Mouse (Mus musculus): ENCODE measurements around the gene Ptprk. TPM values are rescaled to one million over a fixed set of nuclear protein-coding genes. Genes with fewer than 3 reads are reported as not detected.

Gene Ptprk
- total and polyA plus RNA-seq, 3 experiments, result 0.02 to 2.4 (median 0.49) TPM

DNA sequence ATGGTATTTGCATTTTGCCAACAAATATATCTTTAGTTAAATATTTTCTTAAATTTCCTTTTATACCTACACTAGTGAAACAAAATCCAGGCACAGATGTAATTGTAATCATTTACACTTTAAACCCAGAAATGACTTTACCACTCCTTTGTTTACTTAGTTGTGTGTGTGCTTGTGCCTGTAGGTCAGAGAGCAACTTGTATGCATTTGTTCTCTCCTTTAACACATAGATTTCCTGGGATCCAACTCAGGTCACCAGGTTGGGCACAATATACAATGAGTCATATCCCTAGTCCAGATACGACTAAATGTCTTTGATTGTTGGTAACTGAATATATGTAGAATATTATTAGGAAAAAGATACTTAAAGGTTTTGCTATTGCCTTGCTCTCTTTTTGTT, 153.6 kb downstream of the Ptprk start:
- TF ChIP-seq GATA1 (IDR thresholded peaks at IDR 0.05; ENCODE audit: borderline replicate concordance, low read length) (no peak), GATA2 (IDR thresholded peaks at IDR 0.05; ENCODE audit: borderline replicate concordance, low read depth, low read length) (no peak), TAL1 (conservative IDR thresholded peaks at IDR 0.05; ENCODE audit: low read depth, low read length) (no peak), CTCF (IDR thresholded peaks at IDR 0.05; ENCODE audit: low read depth, low read length) (no peak), POLR2AphosphoS5 (IDR thresholded peaks at IDR 0.05; ENCODE audit: insufficient replicate concordance, low read depth, low read length) (no peak)
- H3K4me3 ChIP-seq (ENCODE audit: low read depth, low read length), result no peak overlapping the region
- no peak for DNase-seq (ENCODE audit: low spot score)
- ATAC-seq (ENCODE audit: extremely low read depth, insufficient number of reproducible peaks, low FRiP score, poor library complexity, severe bottlenecking), result no peak
- H3K27me3 ChIP-seq (ENCODE audit: insufficient read depth, low read length), result no peaks in the 10 kb centered on the region
- no peaks in the 10 kb centered on the region for H3K4me1 ChIP-seq (ENCODE audit: insufficient read depth, low read depth, low read length)
- no peaks in the 10 kb centered on the region for H3K9me3 ChIP-seq (replicated peaks)
- H3K36me3 ChIP-seq (replicated peaks), result no peaks in the 10 kb centered on the region

DNA sequence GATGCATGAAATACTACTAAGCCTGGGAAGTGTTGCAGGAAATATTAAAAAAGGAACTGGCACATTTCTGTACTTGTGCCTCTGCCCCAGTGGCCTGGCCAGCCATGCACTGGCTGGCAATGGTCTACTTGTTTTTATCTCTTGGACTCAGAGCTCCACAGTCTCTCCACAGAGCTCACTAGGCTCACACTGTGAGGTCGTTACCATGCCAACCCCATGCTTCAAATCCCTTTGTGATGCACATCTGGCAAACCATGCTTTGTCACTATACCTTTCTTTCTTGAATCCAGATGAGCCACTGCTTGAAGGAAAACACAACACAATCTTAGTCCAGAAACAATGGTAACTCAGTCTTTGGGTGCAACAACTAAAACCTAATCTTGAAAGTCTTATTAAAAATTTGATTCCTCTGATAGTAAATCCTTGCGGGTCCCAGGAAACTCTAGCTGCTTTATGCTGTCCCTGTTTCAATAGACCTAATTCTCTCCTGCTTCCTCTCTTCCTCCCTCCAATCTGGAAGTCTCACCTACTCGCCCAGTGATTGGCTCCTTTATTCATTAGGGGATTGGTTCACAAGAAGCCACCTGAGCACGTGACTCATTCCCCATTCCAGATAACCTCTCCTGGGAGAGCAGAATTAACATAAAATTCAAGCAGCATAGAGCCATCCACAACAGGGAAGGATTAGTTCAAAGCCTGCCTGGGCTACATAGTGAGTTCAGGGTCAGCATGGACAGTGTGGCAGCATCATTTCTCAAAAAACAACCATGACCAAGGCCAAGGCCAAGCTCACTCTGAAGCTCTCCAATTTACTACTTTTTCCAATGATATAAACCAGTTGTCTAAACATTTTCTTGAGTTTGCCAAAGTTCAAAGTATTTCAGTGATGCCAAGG, 157.9 kb downstream of the Ptprk start:
- H3K36me3 ChIP-seq (replicated peaks), result no peaks in the 10 kb centered on the region
- no peaks in the 10 kb centered on the region for H3K4me1 ChIP-seq (ENCODE audit: insufficient read depth, low read depth, low read length)
- DNase-seq (ENCODE audit: low spot score), result no peak
- TF ChIP-seq TAL1 (conservative IDR thresholded peaks at IDR 0.05; ENCODE audit: low read depth, low read length) (no peak), POLR2AphosphoS5 (IDR thresholded peaks at IDR 0.05; ENCODE audit: insufficient replicate concordance, low read depth, low read length) (no peak), CTCF (IDR thresholded peaks at IDR 0.05; ENCODE audit: low read depth, low read length) (no peak), GATA2 (IDR thresholded peaks at IDR 0.05; ENCODE audit: borderline replicate concordance, low read depth, low read length) (no peak), GATA1 (IDR thresholded peaks at IDR 0.05; ENCODE audit: borderline replicate concordance, low read length) (no peak)
- H3K9me3 ChIP-seq (replicated peaks), result no peaks in the 10 kb centered on the region
- H3K27me3 ChIP-seq (ENCODE audit: insufficient read depth, low read length), result no peaks in the 10 kb centered on the region
- ATAC-seq (ENCODE audit: extremely low read depth, insufficient number of reproducible peaks, low FRiP score, poor library complexity, severe bottlenecking), result no peak
- no peak overlapping the region for H3K4me3 ChIP-seq (ENCODE audit: low read depth, low read length)

DNA sequence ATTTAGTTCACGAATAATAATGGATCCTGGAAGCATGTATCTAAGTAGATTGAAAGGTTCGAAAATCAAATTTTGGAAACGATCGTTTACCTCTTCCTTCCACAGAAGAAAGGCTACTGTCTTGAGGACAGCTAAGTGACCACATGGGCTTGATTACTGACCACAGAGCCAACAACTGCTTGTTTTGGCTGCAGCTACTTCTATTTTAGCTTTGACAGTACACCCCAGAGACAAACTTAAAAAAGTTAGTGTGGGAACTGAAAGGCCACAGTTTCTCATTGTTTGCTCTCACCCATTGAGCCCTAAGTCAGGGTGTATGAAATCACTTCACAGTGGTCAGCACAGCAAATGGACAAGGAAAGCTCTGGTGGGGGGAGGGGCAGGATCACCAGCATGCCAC, 174.4 kb downstream of the Ptprk start:
- Histone ChIP-seq H3K4me1 (ENCODE audit: insufficient read depth, low read depth, low read length) (no peaks in the 10 kb centered on the region), H3K9me3 (replicated peaks) (no peaks in the 10 kb centered on the region)
- no peak for ATAC-seq (ENCODE audit: extremely low read depth, insufficient number of reproducible peaks, low FRiP score, poor library complexity, severe bottlenecking)

DNA sequence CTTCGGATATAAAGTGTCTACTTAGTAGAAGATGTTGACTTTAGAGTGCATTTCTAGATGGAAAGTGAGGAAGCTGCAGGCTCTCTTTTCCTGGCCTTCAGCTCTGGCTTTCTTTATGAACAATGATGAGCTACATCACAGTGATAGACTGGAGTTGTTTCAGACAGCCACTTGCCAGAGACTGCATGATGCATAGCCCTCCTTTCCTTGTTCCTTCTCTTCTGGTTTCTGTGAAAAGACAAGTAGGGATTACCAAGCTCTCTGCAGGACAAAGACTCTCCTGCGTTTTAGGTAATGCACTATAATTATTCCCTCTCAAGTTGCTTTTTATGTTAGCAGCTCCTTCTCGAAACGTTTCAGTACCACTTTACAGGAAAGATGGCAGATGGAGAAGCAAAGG, 176.8 kb downstream of the Ptprk start:
- TF ChIP-seq GATA2 (IDR thresholded peaks at IDR 0.05; ENCODE audit: borderline replicate concordance, low read depth, low read length) (no peak), GATA1 (IDR thresholded peaks at IDR 0.05; ENCODE audit: borderline replicate concordance, low read length) (no peak), CTCF (IDR thresholded peaks at IDR 0.05; ENCODE audit: low read depth, low read length) (no peak), POLR2AphosphoS5 (IDR thresholded peaks at IDR 0.05; ENCODE audit: insufficient replicate concordance, low read depth, low read length) (no peak)
- Histone ChIP-seq H3K27me3 (ENCODE audit: insufficient read depth, low read length) (no peaks in the 10 kb centered on the region), H3K4me1 (ENCODE audit: insufficient read depth, low read depth, low read length) (no peaks in the 10 kb centered on the region), H3K9me3 (replicated peaks) (no peaks in the 10 kb centered on the region), H3K4me3 (ENCODE audit: low read depth, low read length) (no peak overlapping the region), H3K36me3 (replicated peaks) (no peaks in the 10 kb centered on the region)
- DNase-seq (ENCODE audit: low spot score) (no peak), ATAC-seq (ENCODE audit: extremely low read depth, insufficient number of reproducible peaks, low FRiP score, poor library complexity, severe bottlenecking) (no peak)

More for the DNA sequence above, 174.4 kb downstream of the Ptprk start:
- TF ChIP-seq GATA1 (IDR thresholded peaks at IDR 0.05; ENCODE audit: borderline replicate concordance, low read length) (no peak), TAL1 (conservative IDR thresholded peaks at IDR 0.05; ENCODE audit: low read depth, low read length) (no peak), CTCF (IDR thresholded peaks at IDR 0.05; ENCODE audit: low read depth, low read length) (no peak), GATA2 (IDR thresholded peaks at IDR 0.05; ENCODE audit: borderline replicate concordance, low read depth, low read length) (no peak), POLR2AphosphoS5 (IDR thresholded peaks at IDR 0.05; ENCODE audit: insufficient replicate concordance, low read depth, low read length) (no peak)
- DNase-seq (ENCODE audit: low spot score), result no peak
- no peaks in the 10 kb centered on the region for H3K36me3 ChIP-seq (replicated peaks)
- no peaks in the 10 kb centered on the region; the same call in 1 of the 2 replicates for H3K27me3 ChIP-seq (ENCODE audit: insufficient read depth, low read length)
- H3K4me3 ChIP-seq (ENCODE audit: low read depth, low read length), result no peak overlapping the region

DNA sequence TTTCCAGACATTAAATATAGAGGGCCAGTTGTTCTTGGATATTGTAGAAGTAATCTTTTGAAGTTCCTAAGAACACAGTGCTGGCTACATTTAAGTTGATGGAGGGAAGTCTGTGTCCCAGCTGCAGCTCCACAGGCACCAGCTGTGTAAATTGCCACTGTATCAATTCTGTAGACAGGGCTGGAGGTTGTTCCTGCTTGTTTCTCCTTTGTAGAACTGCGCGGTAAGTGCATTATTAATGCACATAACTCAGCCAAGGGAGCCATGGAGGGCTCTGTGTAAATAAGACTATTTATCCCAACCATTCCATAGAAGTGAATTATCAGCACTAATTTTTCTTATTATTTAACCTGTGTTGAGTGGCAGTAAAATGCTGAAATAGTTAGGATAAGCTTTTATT, 186.0 kb downstream of the Ptprk start:
- no peak for DNase-seq (ENCODE audit: low spot score)

DNA sequence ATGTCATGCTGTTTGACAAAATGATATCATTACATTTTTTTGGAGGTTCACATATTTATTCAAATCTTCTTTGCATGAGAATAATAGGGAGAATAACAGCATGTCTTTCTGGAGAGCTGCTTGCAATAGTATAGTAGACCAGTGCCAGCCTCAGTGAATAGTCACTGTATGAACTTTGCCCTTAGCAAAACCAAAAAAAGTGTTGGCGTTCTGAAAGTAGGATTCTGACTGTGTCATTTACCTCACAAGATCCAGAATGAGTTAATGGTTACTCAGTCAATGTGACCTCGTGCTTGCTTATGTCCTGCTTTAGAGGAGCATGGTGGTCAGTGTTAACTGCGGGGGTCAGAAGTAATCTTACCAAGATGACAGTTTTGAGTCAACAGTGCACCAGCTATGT, 187.5 kb downstream of the Ptprk start:
- TF ChIP-seq GATA1 (IDR thresholded peaks at IDR 0.05; ENCODE audit: borderline replicate concordance, low read length) (no peak), TAL1 (conservative IDR thresholded peaks at IDR 0.05; ENCODE audit: low read depth, low read length) (no peak), GATA2 (IDR thresholded peaks at IDR 0.05; ENCODE audit: borderline replicate concordance, low read depth, low read length) (no peak), CTCF (IDR thresholded peaks at IDR 0.05; ENCODE audit: low read depth, low read length) (no peak), POLR2AphosphoS5 (IDR thresholded peaks at IDR 0.05; ENCODE audit: insufficient replicate concordance, low read depth, low read length) (no peak)
- Histone ChIP-seq H3K4me1 (ENCODE audit: insufficient read depth, low read depth, low read length) (no peaks in the 10 kb centered on the region), H3K27me3 (ENCODE audit: insufficient read depth, low read length) (no peaks in the 10 kb centered on the region), H3K36me3 (replicated peaks) (no peaks in the 10 kb centered on the region), H3K9me3 (replicated peaks) (no peaks in the 10 kb centered on the region), H3K4me3 (ENCODE audit: low read depth, low read length) (no peak overlapping the region)
- ATAC-seq (ENCODE audit: extremely low read depth, insufficient number of reproducible peaks, low FRiP score, poor library complexity, severe bottlenecking) (no peak), DNase-seq (ENCODE audit: low spot score) (no peak)

More for the DNA sequence above, 186.0 kb downstream of the Ptprk start:
- Histone ChIP-seq H3K4me3 (ENCODE audit: low read depth, low read length) (no peak overlapping the region), H3K4me1 (ENCODE audit: insufficient read depth, low read depth, low read length) (no peaks in the 10 kb centered on the region), H3K36me3 (replicated peaks) (no peaks in the 10 kb centered on the region), H3K27me3 (ENCODE audit: insufficient read depth, low read length) (no peaks in the 10 kb centered on the region), H3K9me3 (replicated peaks) (no peaks in the 10 kb centered on the region)
- no peak for ATAC-seq (ENCODE audit: extremely low read depth, insufficient number of reproducible peaks, low FRiP score, poor library complexity, severe bottlenecking)
- TF ChIP-seq POLR2AphosphoS5 (IDR thresholded peaks at IDR 0.05; ENCODE audit: insufficient replicate concordance, low read depth, low read length), result no peak
- TF ChIP-seq GATA2 (IDR thresholded peaks at IDR 0.05; ENCODE audit: borderline replicate concordance, low read depth, low read length), result no peak
- no peak for TF ChIP-seq GATA1 (IDR thresholded peaks at IDR 0.05; ENCODE audit: borderline replicate concordance, low read length)
- no peak for TF ChIP-seq CTCF (IDR thresholded peaks at IDR 0.05; ENCODE audit: low read depth, low read length)
- TF ChIP-seq TAL1 (conservative IDR thresholded peaks at IDR 0.05; ENCODE audit: low read depth, low read length), result no peak
